Mouse (Mus musculus): Measurements from ENCODE around the gene Actl10.

Actl10 gene

DNA sequence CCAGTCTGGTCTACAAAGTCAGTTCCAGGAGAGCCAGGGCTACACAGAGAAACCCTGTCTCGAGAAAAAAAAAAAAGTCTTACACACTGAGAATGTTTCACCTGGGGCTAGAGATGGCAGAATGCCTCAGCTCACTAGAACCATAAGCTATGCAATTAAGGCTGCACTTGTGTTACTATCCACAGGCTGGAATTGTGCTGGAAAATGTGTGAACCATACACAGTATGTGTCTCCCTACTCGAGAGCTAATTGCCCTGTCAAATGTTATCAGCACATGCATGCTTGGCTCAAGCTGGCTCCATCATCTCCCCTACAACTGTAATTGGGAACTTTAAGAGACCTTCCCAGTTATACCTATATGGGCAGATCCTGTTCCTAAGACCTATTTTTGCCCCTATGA lies 639 bp upstream of the Actl10 start:
- DNase-seq (ENCODE audit: low read depth, low spot score): no peak

DNA sequence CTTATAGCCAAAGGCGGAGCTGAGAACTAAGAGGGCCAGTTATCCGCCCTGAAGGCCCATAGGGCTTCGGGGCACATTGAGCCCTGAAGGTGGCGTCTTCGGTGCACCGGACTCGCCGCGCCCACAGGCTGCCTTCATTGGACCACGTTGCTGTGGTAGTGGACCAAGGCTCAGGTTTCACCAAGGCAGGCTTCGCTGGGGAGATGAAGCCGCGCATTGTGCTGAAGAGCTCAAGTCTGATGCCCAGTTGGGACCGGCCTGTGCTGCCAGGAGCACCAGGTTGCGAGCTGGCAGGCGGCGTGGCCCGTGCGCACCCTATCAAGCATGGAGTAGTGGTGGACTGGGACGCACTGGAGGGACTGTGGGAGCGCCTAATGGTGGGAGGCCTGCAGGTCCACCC lies 351 bp downstream of the Actl10 start:
- DNase-seq (ENCODE audit: low read depth, low spot score): peak; percentile 37

DNA sequence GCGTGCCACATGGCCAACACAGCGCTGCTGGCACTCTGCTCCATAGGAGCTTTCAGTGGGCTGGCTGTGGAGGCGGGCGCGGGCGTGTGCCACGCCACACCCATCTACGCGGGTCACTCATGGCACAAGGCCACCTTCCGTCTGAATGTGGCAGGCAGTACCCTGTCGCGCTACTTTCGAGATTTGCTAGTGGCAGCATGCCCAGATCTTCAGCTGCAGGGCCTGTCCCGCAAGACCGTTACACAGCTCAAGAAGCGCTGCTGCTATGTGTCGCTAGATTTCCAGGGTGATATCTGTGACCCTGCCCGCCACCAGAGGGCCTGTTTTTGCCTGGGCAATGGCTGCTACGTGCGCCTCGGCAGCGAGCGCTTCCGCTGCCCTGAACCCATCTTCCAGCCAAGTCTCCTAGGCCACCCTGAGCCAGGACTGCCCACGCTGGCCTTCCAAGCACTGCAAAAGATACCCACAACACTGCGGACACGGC lies 890 bp downstream of the Actl10 start:
- DNase-seq (ENCODE audit: low read depth, low spot score): peak; percentile 36

DNA sequence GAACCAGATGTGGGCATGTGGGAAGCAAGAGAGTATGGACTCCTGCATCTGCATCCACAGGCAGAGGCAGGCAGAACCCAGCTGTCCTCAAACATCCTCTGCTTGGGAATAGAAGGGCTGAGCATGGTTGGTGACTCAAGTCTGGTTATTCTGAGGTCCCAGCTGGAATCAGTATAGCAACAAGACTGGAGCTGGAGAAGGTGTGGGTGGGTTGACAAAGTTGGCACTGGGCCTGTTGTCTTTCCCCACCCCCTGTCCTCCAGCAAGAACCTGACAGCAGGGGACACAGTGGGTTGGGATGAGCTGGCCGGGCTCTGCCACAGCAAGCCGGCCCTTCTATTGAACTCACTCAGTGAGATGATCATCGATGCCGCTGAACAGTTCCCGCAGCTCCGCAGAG lies 3.7 kb downstream of the Actl10 start:
- no peak for DNase-seq (ENCODE audit: low read depth, low spot score)

DNA sequence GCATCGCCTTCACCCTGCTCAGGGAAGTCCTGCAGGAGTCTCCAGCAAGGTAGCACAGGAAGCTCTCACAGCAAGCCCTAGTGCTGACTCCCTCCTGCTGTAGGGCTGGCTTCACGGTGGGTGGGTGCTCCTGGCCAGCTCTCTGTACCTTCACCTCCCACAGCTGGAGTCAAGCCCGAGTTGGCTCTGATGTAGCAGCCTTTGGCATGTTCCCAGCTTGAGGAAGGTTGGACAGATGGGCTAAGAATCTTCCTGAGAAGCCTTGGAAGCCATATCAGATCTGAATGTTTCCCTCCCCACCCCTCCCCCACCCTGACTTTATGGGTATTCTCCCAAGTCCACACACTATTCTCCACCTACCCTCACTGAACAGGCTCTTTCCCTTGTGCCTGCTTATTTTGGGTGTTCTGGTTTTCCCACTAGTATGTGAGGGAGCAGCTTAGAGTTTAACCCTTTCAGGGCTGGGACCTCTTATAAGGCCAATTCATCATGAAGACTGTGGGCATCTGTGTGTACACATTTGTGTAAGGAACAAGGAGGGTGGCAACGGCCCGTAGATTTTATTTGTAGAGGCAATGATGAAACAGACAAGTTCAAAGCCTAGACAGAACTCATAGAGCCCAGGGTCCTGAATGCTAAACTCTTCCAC lies 5.7 kb downstream of the Actl10 start:
- no peak for DNase-seq (ENCODE audit: low read depth, low spot score)

DNA sequence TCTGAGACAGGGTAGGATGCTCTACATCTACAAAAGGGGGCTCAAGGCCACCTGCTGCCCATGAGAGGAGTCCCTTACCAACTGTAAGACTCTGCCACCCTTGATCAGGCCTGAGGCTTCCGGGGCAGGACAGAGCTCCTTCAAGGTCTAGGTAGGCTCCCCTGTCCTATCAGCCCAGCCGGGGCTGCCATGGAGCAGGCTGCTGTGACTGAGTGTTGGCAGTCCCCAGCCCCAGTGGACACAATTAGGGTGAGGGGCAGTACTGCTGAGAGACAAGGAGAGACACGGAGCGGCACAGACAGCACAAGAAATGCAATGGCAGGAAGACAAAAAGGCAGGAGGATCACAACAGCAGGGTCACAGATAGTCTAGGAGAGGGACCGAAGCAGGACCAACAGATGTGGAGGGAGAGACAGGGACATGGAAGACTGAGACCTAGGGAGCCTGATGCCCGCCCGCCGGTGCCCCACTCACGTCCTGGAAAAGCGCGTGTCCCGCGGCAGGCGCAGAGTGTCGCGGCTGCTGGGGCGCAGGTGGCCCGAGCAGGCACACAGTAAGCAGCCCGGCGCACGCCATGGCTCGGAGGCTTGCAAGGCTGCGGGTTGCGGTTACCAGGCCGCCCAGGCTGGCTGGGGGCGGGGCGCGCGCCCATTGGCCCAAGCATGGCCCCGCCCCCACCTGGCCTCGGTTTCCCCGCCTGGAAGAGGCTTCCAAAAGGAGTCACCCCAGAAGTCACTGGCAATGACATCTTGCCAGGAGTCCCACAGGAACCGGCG lies 6.9 kb downstream of the Actl10 start, which contains the start of gene Necab3:
Gene Necab3 (minus strand): TSS at position 627 of the 776 bp plus-strand sequence.
- no peak for DNase-seq (ENCODE audit: low read depth, low spot score)

DNA sequence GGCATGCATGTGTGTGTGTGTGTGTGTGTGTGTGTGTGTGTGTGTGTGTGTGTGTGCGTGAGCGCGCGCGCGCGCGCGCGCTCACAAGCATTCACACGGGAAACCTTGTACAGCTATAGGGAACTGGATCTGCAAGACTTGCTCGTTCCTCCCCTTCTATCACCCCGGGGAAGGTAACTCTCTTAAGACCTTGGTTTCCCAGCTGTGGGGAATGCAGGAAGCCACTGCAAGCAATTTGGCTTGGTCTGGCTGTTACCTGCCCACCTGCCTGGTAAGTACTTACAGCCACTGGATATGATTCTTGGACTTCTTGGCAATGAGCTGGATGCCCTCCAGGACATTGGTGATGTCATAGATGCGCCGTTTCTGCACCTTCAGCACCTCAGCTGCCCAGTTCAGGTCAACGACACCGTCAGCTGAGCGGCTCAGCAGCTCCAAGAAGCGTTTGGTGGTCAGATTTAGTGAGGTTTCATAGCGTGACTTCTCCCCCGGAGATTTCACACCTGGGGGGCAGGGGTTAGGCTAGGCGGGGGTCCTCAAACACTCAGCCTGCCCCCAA lies 12.1 kb downstream of the Actl10 start:
- no peak for DNase-seq (ENCODE audit: low read depth, low spot score)

DNA sequence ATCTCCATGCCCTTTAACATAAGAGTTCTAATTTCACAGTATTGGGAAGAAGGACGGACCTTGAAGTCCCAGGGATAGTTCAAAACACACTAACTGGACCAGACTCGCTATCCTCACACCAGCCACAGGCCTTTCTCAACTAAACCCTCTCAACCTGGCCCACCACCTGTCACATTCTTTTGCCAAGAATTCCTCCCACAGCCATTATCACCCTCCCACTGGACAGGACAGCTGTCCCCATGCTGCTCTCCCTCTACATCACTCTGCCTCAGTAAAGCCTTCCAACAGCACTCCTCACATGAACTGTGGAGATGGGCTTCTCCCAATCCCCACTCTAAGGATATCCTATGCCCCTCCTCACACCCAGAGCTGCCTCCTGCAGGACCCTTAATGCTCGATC lies 14.0 kb downstream of the Actl10 start:
- DNase-seq (ENCODE audit: low read depth, low spot score): no peak

DNA sequence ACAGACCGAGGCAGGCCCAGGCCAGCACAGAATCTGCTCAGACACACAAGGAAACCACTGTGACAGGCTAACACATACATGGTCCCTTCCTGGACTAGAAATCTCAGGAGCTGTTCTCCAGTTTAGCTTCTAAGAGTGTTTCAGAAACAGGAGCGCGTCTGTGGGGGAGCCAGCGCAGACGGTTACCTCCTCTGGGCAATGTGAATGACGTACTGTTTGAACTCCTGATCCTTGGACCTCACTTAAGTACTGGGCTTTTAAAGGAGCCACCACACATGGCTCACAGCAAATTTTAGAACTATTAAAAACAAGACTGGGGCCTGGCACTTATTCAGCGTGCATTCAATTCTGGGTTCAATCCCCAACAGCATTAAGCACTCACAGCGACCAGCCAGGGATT lies 15.1 kb downstream of the Actl10 start:
- DNase-seq (ENCODE audit: low read depth, low spot score): no peak

DNA sequence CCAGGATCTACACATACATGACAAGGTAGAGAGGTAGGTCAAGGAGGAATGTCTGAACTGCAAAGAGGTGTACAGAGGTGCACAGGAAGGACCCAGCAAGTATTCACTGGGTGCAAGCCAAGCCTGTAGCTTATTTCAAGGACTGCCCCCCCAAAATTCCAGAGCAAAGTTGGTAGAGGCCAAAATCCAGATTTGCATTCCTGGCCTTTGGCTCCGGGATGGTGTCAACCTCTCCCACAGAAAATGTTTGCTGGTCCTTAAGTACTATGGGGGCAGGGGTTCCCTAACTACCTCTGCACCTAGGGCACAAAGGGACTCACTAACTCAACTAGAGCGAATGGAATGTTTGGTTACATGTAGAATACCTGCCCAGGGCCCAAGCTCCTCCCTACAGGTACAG lies 16.2 kb downstream of the Actl10 start:
- DNase-seq (ENCODE audit: low read depth, low spot score): no peak

DNA sequence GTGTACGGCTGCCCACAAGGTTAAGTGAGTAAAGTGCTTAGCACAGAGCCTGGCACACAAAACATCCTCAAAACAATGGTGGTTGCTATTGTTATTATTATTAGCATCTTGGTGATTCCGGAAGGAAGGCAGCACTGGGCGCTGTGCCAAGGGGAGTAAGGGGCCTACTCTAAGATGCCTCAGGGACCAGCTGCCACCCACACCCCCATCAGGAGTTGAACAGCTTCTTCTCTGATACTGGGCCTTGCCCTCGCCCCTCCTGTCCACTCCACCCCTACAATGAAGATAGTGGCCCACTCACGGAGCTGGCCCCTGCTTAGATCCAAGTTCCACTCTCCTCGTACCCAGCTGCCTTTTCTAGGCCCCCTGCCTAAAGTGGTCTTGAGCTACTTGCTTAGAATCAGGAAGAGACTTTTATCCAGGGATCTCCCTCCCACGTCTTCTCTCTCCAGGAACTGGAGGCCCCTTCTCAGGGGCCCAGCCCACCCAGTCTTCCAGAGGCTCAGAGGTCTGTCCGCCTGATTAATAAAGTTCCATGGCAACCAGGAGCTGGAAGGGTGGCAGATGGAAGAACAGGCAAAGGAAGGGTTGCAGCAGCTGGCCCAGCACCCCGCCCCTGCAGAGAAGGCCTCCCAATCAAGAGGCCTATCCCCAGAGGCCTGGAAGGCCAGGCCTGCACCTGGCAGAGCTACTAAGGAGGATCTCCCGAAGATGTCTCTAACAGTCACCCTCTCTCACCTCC lies 16.9 kb downstream of the Actl10 start:
- no peak for DNase-seq (ENCODE audit: low read depth, low spot score)

DNA sequence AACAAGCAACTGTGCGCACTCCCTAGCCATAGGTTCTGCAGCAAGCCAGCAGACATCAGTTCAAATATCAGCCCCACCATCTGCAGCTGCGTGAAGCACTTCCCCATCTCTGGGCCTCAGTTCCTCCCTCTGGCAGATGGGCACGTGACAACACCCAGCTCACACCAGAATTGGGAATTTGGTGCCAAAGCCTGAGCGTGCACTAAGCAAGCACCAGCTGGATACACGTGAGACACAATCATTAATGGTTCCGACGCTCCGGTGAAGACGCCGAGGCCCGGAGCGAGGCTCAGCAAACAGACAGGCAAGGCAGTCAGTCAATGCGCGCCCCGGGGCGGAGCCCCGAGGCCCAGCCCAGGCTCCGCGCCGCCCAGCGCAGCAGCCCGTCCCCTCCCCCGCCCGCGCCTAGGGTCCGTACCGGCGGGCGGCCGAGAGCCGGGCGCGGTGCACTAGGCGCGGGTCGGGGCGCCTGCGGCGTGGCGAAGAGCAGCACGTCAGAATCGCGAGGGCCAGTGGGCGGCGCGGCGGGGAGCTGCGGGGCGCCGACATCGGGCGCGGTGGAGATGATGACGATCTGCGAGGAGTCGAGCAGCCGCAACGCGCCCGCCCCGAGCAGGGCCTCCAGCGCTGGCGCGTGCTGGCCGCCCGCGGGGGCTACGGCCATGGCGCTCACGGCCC lies 17.6 kb downstream of the Actl10 start:
- peak; percentile 35 for DNase-seq (ENCODE audit: low read depth, low spot score)

DNA sequence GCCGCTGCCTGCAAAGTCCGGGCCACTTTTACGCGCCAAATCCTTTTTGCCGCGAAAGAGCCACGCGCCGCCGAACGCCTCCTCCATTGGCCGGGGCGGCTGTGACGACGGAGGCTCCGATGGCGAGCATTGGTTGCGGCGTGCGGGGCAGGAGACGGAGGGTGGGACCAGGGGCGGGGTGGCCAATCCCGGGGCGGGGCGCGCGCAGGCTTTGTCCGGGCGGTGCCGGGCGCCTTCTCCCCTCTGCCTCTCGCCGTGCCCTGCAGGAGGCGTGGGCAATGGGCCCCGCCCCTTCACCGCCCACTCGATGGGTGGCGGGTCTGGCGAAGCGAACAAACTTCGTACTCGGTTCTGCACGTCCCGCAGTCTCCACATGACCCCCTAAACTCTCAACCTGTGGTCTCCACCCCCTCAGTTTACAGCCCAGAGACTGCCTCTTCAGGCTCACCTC lies 18.3 kb downstream of the Actl10 start, which contains the start of gene E2f1:
Gene E2f1 (minus strand): TSS at position 57 of the 451 bp plus-strand sequence.
- DNase-seq (ENCODE audit: low read depth, low spot score): peak; percentile 96

DNA sequence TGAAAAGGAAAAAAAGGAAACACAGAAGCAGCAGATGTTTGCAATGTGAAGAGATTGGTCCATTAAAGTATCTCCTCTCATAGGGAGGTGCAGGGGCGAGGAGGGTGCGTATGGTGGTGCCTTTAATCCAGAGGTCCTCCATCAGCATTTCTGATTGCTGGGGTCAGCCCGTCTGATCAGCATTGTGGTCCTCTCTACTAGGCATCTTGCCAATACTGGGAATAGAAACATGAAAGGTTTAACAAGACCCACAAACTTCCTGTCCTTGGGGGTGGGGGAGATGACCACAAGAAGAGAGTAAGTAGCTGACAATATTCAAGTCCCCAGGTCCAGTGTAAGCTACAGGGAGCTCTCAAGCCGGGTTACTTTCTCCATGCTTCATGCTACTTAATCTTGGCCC lies 19.1 kb downstream of the Actl10 start:
- no peak for DNase-seq (ENCODE audit: low read depth, low spot score)

DNA sequence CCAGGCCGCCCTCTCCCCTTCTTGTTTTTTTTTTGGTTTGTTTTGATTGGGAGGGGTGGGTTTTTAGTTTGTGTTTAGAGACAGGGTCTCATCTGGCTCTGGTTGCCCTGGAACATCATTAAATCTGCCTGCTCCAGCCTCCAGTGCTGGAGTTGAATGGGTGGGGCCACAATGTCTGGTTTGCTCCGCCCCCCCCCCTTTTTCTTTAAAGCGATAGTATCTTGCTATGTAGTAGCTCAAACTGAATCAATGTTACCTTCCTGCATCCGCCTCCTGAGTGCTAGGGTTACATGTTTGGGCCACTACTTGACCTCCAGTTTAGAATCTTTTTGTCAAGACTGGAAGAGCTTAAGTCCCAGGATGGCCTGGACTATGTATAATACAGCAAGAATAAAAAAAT lies 19.7 kb downstream of the Actl10 start:
- no peak for DNase-seq (ENCODE audit: low read depth, low spot score)

DNA sequence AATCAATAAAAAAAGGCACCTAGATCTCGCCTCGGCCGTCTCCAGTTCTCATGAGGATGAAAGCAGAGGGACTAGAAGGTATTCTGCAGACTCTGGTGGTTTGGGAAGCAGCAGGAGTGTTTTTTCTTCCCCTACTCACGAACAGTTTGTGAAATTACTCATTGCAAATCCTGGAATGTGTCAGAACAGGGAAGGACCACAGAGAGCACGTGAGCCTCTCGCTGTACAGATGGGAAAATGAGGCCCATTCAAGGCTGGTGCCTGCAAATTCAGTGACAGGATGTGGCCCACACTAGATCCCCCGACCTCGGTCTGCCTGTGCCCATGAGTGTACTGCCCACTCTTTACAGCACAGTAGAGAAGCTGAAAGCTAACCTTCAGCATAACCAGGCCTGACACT lies 20.4 kb downstream of the Actl10 start:
- DNase-seq (ENCODE audit: low read depth, low spot score): no peak

DNA sequence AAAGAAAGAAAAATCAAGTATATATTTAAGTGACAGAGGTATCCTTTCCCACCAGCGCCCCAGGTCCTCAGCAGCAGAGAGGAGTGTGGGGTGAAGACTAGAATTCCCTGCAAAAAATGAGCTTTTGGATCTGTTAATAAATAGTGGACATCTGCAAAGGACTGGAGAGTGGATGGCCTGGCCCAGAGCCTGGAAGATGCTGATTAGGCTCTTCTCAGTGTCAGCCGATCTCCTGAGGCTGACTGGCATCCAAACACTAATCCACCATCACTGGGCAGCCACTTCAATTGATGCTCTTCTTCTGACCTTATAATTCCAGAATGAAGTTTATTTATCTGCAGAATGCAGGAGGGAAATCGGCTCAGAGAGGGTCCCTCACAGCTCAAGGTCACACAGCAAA lies 21.4 kb downstream of the Actl10 start:
- DNase-seq (ENCODE audit: low read depth, low spot score): no peak

DNA sequence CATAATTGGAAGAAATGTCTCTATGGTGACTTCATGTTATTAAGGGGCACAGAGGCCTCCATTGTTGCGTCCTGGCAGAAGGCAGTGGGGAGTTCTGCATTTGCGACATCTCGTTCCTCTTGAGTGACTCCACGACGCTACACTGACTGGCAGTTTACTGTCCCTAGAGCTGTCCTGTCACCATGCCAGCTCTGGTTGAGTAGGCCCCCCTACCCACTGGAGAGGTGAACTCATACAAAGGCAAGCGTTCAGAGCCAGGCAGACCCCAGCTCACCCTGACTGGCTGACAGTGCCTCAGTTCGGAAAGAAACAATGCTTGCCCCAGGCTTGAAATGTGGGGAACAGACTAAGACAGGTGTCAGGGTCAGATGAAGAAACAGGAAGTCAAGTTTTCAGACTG lies 22.7 kb downstream of the Actl10 start:
- no peak for DNase-seq (ENCODE audit: low read depth, low spot score)

DNA sequence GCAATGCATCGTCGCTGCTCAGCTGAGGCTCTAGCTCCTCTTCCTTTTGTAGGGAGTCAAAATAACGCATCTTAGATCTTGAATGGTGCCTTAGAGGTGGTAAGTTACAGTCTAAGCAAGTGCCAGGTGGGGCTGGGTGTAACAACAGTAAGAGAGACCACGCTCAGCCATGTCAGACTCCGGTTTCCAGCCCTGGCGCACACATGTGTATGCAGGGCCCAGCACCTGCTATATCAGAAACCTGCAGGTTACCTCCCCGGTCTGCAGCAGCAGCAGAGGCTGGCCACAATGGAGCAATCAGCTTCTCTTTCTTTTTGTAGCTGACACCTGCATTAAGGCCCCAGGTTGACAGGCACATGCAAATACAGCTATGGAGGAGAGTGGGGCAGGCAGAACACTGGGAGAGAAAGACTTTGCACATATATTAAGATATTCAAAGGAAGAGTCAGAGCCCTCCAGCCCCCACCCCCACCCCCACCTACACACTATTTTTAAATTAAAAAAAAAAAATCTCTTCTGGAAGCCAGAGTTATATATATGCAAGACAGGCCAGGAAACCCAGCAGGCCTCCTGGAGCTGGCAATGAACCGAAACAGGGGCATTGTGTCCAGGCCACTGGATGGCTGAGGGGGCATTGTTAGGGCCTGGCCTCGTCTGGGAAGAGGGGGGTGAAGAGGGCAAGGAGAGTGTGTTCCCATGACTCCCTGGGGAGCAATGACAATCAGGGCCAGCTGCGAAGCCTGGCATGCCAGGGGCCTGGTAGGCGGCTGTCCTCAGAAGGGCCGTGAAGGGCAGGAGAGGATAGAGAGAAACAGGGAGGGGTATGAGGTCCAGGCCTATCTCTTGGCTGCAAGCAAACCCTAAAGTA lies 25.5 kb downstream of the Actl10 start:
- DNase-seq (ENCODE audit: low read depth, low spot score): no peak

DNA sequence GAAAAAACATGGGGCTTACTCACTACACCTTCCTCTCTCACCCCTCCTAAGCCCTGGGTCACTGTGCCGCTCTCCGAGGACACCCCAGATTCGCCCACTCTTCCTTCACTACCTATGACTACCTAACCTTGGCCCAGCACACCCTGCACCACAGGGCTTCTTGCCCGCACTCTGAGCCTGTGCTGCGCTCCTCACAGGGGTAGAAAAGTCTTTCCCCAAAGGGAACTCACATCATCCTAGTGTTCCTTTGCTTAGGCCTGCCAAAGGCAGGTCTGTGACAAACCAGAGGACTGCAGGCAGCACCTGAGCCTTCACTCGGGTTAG lies 26.1 kb downstream of the Actl10 start:
- DNase-seq (ENCODE audit: low read depth, low spot score): no peak

DNA sequence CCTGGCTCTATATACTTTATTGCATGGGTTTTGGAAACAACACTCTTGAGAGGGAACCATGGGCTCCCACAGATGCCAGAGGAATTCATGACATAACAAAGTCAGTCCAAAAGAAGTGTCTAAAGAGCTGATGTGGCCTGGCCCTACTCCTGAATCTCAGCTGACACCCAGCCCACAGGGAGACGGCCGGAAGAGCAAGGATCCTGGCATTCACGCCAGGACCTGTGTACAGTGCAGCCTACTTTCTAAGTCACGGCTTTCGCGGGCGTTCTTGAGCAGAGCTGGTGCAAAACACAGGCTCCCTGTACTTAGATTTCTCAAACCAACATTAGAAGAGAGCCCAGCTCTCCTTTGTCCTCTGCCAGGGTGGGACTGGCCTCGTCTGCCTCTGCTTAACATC lies 29.0 kb downstream of the Actl10 start:
- no peak for DNase-seq (ENCODE audit: low read depth, low spot score)

All from forelimb bud, embryonic 11.5 days (tissue).